Mouse (Mus musculus) adrenal gland, postnatal 14 days (tissue): ENCODE measurements around the gene Snx8. TPM values are rescaled to one million over a fixed set of nuclear protein-coding genes. Genes with fewer than 3 reads are reported as not detected.
"Not testable (repeated sequence)": the region's sequence is repeated elsewhere in the genome, so short reads cannot be mapped to it uniquely, and the experiment has no call there.

Experiments used
- DNase-seq: peaks from one replicate; pipeline ENCODE4 v3.0.0; 2021; ENCODE audit warnings: mixed read lengths
- total RNA-seq: library from RNA; stranded (reverse); gene quantifications from 2 replicates; pipeline ENCODE4 v1.2.3, GENCODE M21; 2021

The Snx8 gene
- total RNA-seq, 1 experiment from 2014 or later: 17.7 TPM

DNA sequence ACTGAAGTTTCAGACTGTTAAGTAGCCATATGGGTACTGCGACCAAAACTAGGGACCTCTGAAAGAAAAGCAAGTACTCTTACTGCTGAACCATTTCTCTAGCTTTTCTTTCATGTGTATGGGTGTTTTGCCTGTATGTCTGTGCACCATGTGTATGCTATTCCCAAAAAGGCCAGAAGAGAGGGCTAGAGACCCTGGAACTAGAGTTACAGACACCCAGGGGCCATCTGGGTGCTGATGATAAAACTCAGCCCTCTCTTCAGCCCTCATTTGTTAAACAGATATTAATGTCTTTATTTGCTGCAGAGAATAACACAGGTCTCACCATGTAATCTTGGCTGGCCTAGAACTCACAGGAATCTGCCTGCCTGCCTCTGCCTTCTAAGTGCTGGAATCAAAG, 4.6 kb downstream of the Snx8 start:
- DNase-seq: no peak

DNA sequence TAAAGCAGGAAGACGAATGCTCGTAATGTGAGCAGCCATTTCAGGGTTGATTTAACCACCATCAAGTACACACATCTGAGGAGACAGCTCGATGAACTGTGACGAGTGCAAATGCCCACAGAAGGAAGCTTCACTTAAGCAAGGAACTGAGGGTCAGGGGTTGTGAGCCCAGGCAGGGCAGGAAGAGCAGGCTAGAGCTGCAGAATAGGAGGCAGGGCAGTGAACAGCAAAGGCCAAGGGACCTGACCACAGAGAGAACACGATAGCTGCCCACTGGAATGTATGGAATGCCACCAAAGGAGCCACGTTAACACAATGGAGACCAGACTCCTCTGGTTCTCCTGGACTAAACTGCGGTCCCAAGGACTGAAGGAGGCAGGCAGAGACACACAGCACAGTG, 5.5 kb downstream of the Snx8 start:
- DNase-seq: no peak

GRCm38 (mm10) chr5:140382688-140383087, 6.4 kb downstream of the Snx8 start:
- DNase-seq: no peak

GRCm38 (mm10) chr5:140381156-140381555, 7.9 kb downstream of the Snx8 start:
- no peak for DNase-seq

DNA sequence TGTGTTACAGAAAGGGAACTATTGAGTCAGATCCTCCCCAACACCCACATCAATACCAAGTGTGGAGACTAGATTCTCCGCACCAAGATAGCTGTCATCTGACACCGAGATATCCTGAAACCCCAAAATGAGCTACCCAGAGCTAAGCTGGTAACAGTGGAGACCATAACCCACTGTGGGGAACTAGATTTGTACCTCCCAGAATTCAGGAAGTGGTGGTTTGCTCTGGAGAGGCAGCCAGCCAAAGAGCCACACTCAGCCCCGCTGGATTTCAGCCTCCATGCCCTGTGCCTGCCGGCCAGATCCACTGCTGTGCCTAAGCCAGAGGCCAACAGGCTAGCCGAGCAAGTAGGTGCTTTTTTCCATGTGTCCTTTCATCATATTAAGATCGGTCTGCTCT, 9.8 kb downstream of the Snx8 start:
- no peak for DNase-seq

- DNase-seq: no peak
Observed at GRCm38 (mm10) chr5:140378121-140378853, 10.8 kb downstream of the Snx8 start.

DNA sequence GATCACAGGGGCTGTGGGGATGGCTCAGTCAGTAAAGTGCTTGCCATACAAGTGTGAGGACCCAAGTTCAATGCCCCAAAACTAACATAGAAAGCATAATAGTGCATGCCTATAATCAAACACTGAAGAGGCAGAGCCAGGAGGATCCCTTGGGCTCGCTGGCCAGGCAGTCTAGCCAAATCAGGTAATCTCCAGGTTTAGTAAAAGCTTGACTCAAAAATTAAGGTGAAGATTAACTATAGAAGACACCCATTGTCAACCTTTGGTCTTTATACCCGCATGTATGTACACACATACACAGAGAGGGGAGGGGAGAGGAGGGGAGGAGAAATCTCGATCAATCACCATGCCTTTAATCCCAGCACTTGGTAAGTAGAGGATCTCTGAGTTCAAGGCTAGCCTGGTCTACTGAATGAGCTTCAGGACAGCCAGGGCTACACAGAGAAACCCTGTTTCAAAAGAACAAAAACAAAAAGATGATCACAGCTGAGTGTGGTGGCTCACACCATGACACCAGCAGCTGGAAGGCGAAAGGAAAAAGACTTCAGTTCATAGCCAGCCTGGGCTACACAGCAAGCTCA, 13.7 kb downstream of the Snx8 start:
- DNase-seq: no peak

- no peak for DNase-seq
Observed at GRCm38 (mm10) chr5:140374226-140374625, 14.8 kb downstream of the Snx8 start.

DNA sequence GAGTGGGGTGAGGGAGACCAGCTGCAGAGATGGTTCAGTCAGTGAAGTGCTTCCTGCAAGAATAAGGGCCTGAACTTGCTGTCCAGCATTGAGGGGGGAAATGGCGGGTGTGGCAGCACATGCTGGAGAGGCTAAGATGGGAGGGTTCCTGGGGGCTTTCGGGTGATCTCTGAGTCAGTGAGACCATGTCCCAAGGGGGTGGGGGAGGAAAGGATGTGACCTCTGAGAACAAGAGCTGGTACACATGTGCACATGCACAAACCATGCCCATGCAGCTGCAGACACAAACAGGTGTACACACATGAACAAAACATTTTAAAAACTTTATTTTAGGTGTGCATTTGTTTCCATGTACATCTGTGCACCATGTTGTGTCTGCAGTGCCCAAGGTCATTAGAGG, 15.4 kb downstream of the Snx8 start:
- no peak for DNase-seq

GRCm38 (mm10) chr5:140371671-140372070, 17.4 kb downstream of the Snx8 start:
- no peak for DNase-seq

DNA sequence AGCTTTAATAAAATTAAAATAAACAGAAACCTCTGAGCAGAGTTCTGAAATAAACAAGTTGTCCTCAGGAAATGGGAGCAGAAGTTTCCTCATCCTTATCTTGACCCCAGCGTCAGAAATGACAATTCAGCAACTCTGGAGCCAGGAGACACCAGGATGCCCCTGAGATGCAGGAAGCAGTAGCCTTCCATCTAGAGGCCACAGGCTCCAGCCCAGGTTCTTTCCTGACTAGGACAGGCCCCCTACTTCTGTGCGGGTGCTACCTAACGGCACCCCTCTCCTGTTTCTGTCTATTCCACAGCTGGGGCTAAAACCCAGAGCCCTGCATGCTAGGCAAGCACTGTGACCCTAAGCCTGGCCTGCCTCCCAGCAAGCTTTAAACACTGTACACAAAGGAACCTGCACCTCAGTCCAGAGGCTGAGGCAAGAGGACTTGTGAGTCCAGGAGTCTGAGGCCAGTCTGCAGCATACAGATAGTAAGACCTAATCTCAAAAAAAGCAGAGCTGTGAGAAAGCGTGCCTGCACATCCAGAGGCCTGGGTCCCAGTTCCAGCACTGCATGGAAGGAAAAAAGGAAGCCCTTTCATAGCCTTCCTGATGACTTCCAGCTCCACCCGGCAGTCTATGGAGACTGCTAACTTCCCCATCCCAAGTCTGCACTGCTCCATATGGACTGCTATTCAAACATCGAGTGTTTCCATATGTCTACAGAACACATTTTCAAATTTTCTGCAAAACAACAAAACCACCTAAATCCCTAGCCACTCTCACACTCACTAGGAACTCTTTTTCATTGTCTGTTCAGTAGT, 18.4 kb downstream of the Snx8 start:
- DNase-seq: no peak

- DNase-seq: no peak
Observed at GRCm38 (mm10) chr5:140369466-140369865, 19.6 kb downstream of the Snx8 start.

GRCm38 (mm10) chr5:140368926-140369325, 20.1 kb downstream of the Snx8 start:
- no peak for DNase-seq

DNA sequence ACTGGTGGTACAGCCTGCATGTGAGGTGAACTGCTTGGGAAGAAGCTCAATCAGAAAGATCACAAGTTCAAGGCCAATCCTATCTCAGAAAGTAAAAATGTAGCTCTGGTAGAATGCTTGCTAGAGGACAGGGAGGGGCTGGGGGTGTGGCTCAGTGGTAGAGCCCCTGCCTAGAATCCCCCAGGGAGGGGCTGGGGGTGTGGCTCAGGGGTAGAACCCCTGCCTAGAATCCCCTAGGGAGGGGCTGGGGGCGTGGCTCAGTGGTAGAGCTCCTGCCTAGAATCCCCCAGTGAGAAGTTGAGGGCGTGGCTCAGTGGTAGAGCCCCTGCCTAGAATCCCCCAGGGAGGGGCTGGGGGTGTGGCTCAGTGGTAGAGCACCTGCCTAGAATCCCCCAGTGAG, 20.9 kb downstream of the Snx8 start:
- DNase-seq: not testable (repeated sequence)

DNA sequence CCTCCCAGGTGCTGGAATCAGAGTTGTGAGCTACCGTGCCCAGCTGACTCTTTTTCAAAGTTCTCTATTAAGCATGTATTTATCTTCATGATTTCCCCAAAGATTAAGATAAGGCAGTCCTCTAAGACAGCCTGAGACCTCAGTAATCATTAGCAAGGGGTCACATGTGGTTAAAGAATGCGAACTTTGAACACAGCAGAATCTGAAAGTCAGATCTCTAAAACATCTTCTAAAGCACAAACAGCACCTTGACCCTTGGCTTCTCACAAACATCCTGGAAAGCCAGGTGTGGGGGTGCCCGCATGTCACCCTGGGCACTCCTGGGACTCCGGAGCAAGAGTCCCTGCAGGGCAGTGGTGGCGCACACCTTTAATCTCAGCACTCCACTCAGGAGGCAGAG, 24.6 kb downstream of the Snx8 start:
- no peak for DNase-seq

DNA sequence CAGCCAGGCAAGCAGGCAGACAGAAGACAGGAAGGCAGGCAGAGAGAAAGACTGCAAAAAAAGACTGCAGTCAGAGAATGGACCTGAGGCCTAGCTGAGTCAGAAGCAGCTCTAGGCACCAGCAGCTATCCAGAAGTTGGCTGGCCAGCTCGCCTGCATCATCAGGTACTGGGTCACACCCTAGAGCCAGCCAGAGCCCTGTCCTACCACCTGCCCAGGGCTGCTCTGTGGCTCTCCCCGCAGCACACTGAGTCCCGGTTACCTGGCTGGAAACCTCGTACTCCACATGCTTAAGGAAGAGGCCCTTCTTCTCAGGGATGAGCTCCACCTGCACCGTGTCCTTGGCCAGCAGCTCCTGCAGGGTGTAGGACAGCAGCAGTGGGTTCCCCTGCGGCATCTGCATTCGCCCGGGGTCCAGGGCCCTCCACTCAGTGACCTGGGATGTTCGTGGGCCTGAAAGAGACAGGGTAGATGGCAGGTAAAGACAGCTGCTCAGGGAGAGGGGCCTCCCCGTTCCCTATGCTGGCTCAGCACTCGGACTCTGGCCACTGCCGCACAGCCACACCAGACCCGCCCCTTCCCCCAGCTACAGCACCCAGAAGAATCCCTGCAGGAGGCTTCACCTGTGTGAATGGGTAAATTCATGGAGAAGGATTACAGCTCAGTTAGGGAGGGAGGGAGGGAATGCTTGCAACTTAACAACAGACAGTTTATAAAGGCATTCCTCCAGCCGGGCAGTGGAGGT, 29.0 kb downstream of the Snx8 start:
- DNase-seq: no peak

DNA sequence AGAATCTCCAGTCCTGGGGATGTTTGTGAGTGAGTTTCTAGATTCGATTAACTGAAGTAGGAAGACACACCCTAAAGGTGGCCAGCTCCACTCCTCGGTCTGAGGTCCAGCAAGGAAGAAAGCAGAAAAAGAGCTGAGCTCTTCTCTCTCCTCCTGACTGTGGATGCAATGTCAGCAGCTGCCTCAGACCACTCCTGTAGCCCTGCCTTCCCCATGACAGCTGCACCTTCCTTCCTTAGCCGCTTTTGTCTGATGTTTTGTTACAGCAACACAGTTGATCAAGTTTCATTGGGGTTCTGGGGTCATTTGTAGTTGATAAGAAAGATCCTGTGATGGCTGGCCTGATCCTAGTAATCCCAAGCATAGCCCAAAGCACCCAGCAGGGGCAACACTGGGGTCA, 31.6 kb downstream of the Snx8 start:
- DNase-seq: no peak

DNA sequence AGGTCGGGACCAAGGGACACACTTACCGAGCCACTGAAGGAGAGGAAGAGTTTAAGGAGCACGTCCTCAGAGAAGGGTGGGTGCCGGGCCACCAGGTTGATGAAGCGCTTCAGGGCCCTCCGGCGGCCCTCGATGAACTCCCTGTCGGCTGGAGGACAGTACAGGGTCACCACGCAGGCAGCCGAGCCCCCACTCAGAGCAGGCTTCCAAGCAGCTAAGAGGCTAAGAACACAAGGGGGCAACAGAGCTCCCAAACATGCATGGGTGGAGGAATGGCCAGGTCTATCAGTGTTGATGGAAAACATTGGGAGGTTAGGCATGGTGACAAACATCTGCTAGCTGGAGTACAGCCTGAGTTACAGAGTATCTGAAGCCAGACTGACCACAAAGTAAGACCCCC, 33.1 kb downstream of the Snx8 start:
- no peak for DNase-seq

GRCm38 (mm10) chr5:140352352-140352751, 36.7 kb downstream of the Snx8 start:
- no peak for DNase-seq

GRCm38 (mm10) chr5:140350731-140351497, 38.1 kb downstream of the Snx8 start:
- DNase-seq: no peak

GRCm38 (mm10) chr5:140349882-140350281, 39.2 kb downstream of the Snx8 start:
- DNase-seq: no peak

DNA sequence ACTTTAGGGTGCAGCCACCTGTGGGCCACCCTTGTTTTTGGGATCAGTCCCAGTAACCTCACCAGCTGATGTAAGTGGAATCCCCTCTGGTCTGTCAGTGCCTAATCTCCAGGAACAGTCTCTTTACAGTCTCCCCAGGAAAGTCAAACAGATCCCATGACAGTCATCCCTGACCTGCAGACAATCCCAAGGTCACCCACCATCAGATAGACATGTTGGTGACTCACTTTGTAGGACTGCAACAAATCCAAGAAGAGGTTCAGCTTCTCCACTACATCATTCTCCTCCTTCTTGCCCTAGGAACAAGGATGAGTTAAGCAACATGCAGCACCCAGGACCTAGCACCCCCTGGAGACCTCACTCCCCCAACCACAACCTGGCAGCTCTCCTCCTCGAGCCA, 43.0 kb downstream of the Snx8 start:
- no peak for DNase-seq
